Mouse (Mus musculus): ENCODE results near the gene Scgb2b26.
"Not testable (repeated sequence)": the region's sequence is repeated elsewhere in the genome, so short reads cannot be mapped to it uniquely, and the experiment has no call there.

Scgb2b26 gene

DNA sequence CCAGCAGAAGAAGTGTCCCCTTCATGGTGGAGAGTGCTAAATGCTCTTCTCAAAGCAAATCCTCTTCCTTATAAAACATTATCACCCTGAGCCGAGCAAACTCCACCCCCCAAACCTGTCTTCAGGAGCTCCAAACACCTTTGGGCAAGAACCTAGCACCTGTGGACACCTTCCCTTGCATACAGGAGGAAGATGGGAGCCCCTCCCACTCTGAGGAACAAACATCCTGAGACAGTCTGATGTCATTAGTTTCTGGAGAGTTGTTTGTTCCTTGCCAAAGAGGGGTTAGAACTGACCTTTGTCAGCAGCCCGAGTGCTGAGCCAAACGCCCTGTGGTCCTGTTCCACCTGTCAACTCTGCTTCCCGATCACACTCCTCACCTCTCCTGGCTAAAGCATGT lies at the start of gene Scgb2b26:
Gene Scgb2b26, minus strand, starts transcription at position 101 of the 400 bp plus-strand sequence.
- CTCF ChIA-PET, result no interaction called here

DNA sequence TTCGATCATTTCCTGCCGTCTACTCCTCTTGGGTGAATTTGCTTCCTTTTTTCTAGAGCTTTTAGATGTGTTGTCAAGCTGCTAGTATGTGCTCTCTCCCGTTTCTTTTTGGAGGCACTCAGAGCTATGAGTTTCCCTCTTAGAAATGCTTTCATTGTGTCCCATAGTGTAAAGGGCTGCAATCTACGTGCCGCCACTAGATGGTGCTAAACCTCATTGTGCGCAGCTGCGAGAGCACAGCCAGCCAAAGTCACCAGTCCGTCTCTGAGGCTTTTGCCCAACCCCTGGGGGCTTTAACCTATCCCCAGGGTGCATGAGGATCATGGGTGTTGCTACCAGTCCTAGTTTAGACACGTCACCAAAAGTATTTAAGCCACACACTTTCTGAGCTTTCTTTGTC lies 37.4 kb upstream of the Scgb2b26 start:
- CTCF ChIA-PET, result not testable (repeated sequence)

DNA sequence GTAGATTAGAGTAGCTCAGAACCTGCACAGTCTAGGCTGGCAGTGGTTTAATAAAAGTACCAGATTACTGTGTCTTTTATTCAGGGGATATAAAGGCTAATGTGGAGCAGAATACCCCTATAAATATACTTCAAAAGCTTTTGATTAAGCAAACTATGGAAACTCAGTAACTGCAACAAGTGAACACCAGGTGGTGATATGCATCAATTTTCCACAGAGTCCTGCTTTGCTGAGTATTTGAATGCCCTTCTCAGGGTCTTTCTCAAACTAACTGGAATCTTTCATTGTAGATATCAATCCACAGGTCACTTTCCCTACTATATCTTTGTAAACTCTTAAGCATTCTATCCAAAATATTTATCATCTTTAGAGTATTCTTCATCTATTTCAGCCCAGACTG lies 41.9 kb downstream of the Scgb2b26 start:
- CTCF ChIA-PET, result no interaction called here

GRCm38 (mm10) chr7:33900803-33901202 lies 44.0 kb downstream of the Scgb2b26 start:
- CTCF ChIA-PET, result no interaction called here

GRCm38 (mm10) chr7:33900007-33900406 lies 44.8 kb downstream of the Scgb2b26 start:
- CTCF ChIA-PET, result no interaction called here
